Mouse (Mus musculus): ENCODE data around the gene Dffa. TPM values are rescaled to one million over a fixed set of nuclear protein-coding genes. Genes with fewer than 3 reads are reported as not detected.
"Not testable (repeated sequence)": the region's sequence is repeated elsewhere in the genome, so short reads cannot be mapped to it uniquely, and the experiment has no call there.

Dffa gene
- polyA plus RNA-seq, 1 experiment from 2014 or later = 43.4 TPM

DNA sequence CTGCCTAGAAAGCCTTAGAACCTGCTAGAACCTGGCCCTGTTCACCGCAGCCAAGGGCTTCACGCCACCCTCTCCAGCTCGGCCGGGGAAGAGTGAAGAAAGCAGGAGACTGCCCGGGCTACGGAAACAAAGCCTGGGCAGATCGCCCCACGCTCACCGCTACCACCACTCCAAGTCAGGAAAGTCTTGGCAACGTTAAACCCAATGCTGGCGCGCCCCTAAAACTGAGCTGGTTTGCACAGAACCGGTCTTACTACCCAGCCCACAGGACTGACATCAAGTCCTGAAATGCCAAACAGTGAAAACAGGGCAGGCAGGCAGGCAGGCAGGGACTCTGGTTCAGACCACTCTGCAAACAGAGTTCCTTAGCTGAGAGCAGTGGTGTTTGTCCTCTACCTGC lies 28.9 kb upstream of the Dffa start:
- H3K4me1 ChIP-seq = peaks cover 73% of the 10 kb centered on the region
- H3K36me3 ChIP-seq = peaks cover 41% of the 10 kb centered on the region
- no peaks in the 10 kb centered on the region for H3K9me3 ChIP-seq
- WGBS = 97% methylated on average over 13 of the region's 13 CpGs
- no peaks in the 10 kb centered on the region for H3K27me3 ChIP-seq (ENCODE audit: insufficient read depth, poor library complexity, severe bottlenecking)
- no peak for DNase-seq (ENCODE audit: low spot score)
- peak overlapping the region; percentile 42; the same call in 1 of the 2 replicates for H3K27ac ChIP-seq
- H3K4me3 ChIP-seq = no peak overlapping the region

DNA sequence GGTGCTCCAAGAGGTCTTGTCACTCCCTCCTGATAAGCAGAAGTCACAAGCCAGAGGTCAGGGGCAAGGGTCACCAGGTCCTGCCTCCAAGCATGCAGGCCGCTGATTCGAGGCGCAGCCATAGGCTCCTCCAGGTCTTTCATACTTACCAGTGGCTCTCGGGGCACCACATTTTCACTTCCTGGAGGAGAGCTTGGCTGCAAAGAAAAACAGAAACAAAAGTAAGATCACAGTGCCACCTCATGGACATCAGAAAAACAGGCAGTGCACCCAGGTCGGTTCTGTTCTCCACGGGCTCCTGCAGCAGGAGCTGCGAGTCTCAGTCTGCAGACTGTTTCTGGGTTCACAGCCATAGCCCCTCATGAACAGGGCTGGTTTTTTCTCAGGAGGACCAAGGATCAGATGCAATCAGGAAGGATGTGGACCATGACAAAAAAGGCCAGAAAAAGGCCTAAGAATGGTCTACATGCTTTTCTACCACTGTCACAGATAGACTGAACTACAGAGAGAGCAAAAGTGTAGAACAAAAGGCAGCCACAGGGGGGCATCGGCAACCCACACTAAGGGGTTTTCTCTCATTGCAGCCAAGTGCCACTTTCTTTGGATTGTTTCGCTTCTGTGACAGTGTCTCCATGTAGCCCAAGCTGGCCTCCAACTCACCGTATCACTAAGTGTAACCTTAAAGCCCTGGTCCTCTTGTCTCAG lies 27.9 kb upstream of the Dffa start:
- DNase-seq (ENCODE audit: low spot score) = peak; percentile 86
- 32% methylated on average over 10 of the region's 10 CpGs for WGBS
- Histone ChIP-seq H3K27me3 (ENCODE audit: insufficient read depth, poor library complexity, severe bottlenecking) (no peaks in the 10 kb centered on the region), H3K4me1 (peaks cover 63% of the 10 kb centered on the region), H3K4me3 (no peak overlapping the region), H3K27ac (peak overlapping the region; percentile 42), H3K36me3 (peaks cover 43% of the 10 kb centered on the region), H3K9me3 (no peaks in the 10 kb centered on the region)

DNA sequence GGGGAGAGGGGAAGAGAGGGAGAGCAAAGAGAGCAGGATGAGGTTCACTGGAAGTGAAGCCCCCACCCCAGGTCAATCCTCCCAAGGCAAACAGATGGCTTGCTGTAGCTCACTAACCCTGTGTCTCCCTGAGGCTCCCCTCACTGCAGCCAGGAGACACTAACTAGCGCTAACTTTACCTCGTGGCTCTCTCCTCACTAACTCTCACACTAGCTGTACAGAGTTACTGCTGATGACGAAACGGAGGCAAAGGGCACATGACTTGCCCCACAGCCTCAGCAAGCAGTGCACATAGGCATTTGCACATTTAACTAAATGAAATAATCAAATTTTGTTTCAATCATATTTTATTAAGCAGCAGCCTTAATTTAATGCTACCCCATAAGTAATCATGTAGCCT lies 25.7 kb upstream of the Dffa start:
- Histone ChIP-seq H3K9me3 (no peaks in the 10 kb centered on the region), H3K36me3 (peaks cover 31% of the 10 kb centered on the region), H3K4me1 (peaks cover 64% of the 10 kb centered on the region), H3K27me3 (ENCODE audit: insufficient read depth, poor library complexity, severe bottlenecking) (no peaks in the 10 kb centered on the region), H3K27ac (no peak overlapping the region), H3K4me3 (no peak overlapping the region)
- DNase-seq (ENCODE audit: low spot score) = no peak
- 65% methylated on average over 4 of the region's 4 CpGs for WGBS

DNA sequence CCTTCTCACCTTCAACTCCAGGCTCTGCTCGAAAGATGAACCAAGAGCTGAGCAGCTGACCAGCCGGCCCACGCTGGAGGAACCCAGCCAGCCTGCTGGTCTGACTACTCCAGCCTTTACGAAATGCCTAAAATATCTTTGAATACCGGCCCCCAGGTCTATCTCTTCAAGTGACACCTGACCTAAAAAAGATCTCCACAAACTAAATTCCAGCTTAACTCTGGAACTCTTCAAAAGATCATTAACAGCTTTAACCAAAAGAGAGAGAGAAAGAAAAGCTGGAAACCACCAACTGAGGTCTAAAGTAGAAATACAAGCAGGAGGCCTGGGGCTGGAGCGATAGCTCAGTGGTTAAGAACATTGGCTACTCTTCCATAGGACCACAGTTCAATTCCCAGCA lies 24.3 kb upstream of the Dffa start:
- H3K27ac ChIP-seq = no peak overlapping the region
- no peak for DNase-seq (ENCODE audit: low spot score)
- 53% methylated on average over 6 of the region's 6 CpGs for WGBS
- no peak overlapping the region for H3K4me3 ChIP-seq
- no peaks in the 10 kb centered on the region for H3K9me3 ChIP-seq
- H3K36me3 ChIP-seq = peaks cover 22% of the 10 kb centered on the region
- H3K4me1 ChIP-seq = peaks cover 58% of the 10 kb centered on the region
- no peaks in the 10 kb centered on the region for H3K27me3 ChIP-seq (ENCODE audit: insufficient read depth, poor library complexity, severe bottlenecking)

DNA sequence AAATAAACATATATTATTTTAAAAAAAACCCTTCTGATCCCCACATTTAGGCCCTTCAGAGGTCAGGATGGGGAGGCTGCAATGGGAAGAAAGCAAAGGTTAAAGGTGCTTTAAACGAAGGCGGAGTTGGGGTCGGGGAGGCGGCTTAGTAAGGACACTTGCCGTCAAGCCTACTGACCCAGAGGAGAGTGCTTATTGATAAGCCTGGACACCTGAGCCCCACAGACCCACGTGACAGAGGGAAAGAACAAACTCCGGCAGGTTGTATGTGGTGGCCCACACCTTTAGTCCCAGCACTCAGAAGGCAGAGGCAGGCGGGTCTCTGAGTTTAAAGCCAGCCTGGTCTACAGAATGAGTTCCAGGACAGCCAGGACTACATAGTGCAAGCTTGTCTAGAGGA lies 23.8 kb upstream of the Dffa start:
- WGBS = 86% methylated on average over 8 of the region's 8 CpGs
- H3K4me1 ChIP-seq = peaks cover 54% of the 10 kb centered on the region

DNA sequence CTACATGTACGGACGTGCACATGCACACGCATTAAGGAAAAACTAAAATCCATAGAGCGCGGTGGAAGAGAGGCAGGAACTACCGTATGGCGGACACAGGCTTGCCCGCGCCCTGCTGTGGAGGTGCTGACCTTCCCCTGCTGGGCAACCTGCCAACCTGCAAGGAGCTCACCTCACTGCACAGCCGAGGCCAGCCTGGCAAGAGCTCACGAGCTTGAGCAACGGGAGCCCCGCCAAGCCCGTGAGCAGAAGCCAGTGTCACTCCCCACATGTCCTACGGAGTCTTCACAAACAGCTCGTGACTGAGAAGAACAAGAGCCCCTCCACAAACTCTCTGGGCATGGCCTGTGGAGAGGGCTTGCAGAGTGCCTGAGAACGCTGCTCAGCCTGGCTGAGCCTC lies 22.4 kb upstream of the Dffa start:
- peaks cover 49% of the 10 kb centered on the region for H3K4me1 ChIP-seq
- H3K36me3 ChIP-seq = peaks cover 13% of the 10 kb centered on the region; the same call in 1 of the 2 replicates
- no peak overlapping the region for H3K4me3 ChIP-seq
- 78% methylated on average over 17 of the region's 17 CpGs for WGBS
- H3K27ac ChIP-seq = no peak overlapping the region
- no peak for DNase-seq (ENCODE audit: low spot score)
- H3K27me3 ChIP-seq (ENCODE audit: insufficient read depth, poor library complexity, severe bottlenecking) = no peaks in the 10 kb centered on the region
- no peaks in the 10 kb centered on the region for H3K9me3 ChIP-seq

More for the DNA sequence above, 23.8 kb upstream of the Dffa start:
- H3K27ac ChIP-seq = no peak overlapping the region
- DNase-seq (ENCODE audit: low spot score) = no peak
- H3K36me3 ChIP-seq = peaks cover 17% of the 10 kb centered on the region
- H3K9me3 ChIP-seq = no peaks in the 10 kb centered on the region
- no peaks in the 10 kb centered on the region for H3K27me3 ChIP-seq (ENCODE audit: insufficient read depth, poor library complexity, severe bottlenecking)
- no peak overlapping the region for H3K4me3 ChIP-seq

DNA sequence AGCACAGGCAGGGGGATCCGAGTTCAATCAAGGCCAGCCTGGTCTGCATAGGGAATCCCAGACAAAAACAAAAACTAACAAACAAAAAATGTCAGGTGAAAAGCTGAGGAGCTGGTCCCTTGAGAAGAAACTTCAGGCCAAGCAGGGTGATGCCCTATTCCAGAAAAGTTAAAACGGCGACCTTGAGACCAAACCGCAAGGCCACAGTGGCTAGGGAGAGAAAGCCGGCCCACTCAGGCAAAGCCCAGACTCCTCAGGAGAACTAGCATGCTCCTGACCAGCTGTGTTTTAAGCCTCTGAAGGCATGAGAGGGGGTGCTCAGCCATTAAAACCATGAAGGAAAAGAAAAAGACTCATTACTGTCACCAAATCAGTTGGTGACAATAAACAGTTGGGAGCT lies 18.6 kb upstream of the Dffa start:
- no peak for DNase-seq (ENCODE audit: low spot score)
- Histone ChIP-seq H3K9me3 (no peaks in the 10 kb centered on the region), H3K4me1 (peaks cover 21% of the 10 kb centered on the region), H3K4me3 (no peak overlapping the region), H3K27ac (peak overlapping the region; percentile 38; the same call in 1 of the 2 replicates), H3K27me3 (ENCODE audit: insufficient read depth, poor library complexity, severe bottlenecking) (no peaks in the 10 kb centered on the region), H3K36me3 (0 out of 2 replicates have a peak, but pooled peaks cover 8% of the 10 kb centered on the region)
- WGBS = 71% methylated on average over 5 of the region's 5 CpGs

DNA sequence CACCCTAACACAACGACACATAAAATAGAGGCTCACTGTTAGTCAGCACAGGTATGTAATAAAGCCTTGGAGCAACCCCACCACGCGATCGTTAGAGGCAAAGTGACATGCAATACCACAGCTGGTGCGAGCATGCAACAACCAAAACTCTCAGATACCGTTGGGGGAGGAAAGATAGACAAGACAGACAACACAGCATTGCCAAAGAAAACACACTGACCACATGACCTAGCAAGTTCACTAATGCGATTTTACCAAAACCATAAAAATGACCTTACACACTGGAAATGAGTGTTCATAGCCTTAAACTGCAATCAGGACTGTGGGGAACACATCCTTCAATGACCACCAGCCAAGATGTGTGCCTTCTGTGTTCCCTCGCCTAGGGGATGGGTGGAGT lies 12.6 kb upstream of the Dffa start:
- H3K4me3 ChIP-seq = no peak overlapping the region
- H3K27me3 ChIP-seq (ENCODE audit: insufficient read depth, poor library complexity, severe bottlenecking) = no peaks in the 10 kb centered on the region
- no peaks in the 10 kb centered on the region for H3K9me3 ChIP-seq
- 83% methylated on average over 8 of the region's 8 CpGs for WGBS
- no peaks in the 10 kb centered on the region for H3K4me1 ChIP-seq
- no peak for DNase-seq (ENCODE audit: low spot score)
- peaks cover 25% of the 10 kb centered on the region for H3K36me3 ChIP-seq
- H3K27ac ChIP-seq = no peak overlapping the region

DNA sequence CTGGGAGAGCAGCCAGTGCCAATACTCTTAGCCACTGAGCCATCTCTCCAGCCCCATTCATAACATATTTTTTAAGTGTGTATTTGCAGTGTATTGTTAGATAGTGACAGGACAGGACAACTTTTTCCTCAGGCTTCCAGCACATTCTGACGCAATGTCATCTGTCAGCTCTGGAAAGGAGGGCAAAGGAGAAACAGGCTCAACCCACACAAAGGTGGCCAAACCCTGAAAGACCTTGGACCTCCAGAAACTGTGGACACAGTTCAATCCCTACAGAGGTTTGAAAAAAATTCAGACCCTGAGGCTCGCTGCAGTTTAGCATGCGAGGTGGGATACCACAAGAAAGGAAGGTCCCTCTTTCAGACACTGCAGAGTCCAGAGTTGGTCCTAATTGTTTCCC lies 6.0 kb upstream of the Dffa start:
- DNase-seq (ENCODE audit: low spot score) = no peak
- Histone ChIP-seq H3K27ac (no peak overlapping the region), H3K27me3 (ENCODE audit: insufficient read depth, poor library complexity, severe bottlenecking) (no peaks in the 10 kb centered on the region), H3K4me1 (peaks cover 22% of the 10 kb centered on the region), H3K9me3 (no peaks in the 10 kb centered on the region), H3K36me3 (peaks cover 14% of the 10 kb centered on the region), H3K4me3 (peak overlapping the region; percentile 100)
- 80% methylated on average over 3 of the region's 3 CpGs for WGBS

DNA sequence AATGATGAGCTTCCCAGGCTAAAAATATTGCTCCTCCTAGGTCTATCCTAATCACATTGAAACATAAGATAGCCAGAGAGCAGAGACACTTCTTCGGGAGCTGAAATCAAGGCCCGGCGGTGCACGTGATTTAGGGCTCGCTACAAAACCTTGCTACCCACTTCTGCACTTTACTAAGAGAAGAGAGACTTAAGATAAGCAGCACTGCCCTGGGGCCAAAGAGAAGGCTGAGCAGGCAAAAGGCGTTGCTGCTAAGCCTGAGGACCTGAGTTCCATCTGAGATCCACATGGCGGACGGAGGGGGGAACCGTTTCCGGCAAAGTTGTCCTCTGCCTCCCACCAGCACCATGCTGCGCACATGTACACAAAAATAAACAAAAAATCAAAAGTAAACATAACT lies 5.4 kb upstream of the Dffa start:
- Histone ChIP-seq H3K27me3 (ENCODE audit: insufficient read depth, poor library complexity, severe bottlenecking) (no peaks in the 10 kb centered on the region), H3K27ac (peak overlapping the region; percentile 96), H3K36me3 (peaks cover 9% of the 10 kb centered on the region; the same call in 1 of the 2 replicates), H3K4me3 (peak overlapping the region; percentile 100), H3K9me3 (no peaks in the 10 kb centered on the region), H3K4me1 (peaks cover 22% of the 10 kb centered on the region)
- 7% methylated on average over 11 of the region's 11 CpGs for WGBS
- no peak for DNase-seq (ENCODE audit: low spot score)

DNA sequence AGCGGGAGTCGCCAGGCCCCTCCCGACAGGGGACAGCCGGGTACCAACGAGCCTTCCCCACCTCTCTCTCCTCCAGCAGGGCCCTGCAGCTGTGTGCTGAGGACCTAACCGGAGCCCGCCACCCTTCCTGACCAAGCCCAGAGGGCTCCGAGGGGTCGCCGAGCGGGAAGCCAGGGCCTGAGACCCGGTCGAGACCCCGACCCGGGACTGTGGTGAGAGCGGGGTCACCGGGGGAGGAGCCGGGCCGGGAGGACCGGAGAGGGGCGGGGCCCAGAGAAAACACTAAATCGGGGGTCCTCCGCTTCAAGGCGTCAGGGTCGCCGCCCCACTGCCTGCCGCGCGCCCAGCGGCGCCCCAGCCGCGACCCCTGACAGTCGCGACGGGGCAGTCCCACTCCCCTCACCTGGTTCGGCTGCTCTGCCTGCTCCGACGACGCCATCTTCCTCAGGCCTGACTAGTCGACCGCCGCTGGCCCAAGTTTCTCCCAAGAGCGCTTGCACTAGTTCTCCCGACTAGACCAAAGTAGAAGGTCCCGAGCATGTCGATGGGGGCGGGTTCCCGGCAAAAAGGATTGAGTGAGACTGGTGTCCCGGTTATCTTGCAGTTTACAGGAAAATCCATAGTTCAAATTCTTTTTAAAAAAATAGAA lies 4.5 kb upstream of the Dffa start, which contains the start of gene Pex14:
Gene Pex14, minus strand, starts transcription at position 508 of the 649 bp plus-strand sequence.
- Histone ChIP-seq H3K27ac (peak within 1 kb of the TSS; percentile 96), H3K9me3 (no peaks in the 10 kb centered on the region), H3K4me3 (peak within 1 kb of the TSS; percentile 100), H3K4me1 (peaks cover 26% of the 10 kb centered on the region), H3K36me3 (no peaks in the 10 kb centered on the region), H3K27me3 (ENCODE audit: insufficient read depth, poor library complexity, severe bottlenecking) (no peaks in the 10 kb centered on the region)
- under 1% methylated on average over 50 of the region's 50 CpGs for WGBS
- DNase-seq (ENCODE audit: low spot score) = peak; percentile 96

DNA sequence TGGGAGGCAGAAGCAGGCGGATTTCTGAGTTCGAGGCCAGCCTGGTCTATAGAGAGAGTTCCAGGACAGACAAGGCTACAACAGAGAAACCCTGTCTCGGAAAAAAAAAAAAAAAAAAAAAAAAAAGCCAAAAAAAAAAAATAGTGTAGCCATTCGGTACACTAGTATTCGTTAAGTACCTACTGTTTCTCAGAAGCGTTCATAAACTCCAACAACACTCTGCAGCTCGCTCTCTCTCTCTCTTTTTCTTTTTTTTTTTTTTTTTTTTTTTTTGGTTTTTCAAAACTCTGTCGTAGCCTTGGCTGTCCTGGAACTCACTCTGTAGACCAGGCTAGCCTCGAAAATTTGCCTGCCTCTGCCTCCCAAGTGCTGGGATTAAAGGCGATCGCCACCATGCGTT lies 3.5 kb upstream of the Dffa start:
- 83% methylated on average over 12 of the region's 12 CpGs for WGBS
- not testable (repeated sequence) for H3K4me3 ChIP-seq

DNA sequence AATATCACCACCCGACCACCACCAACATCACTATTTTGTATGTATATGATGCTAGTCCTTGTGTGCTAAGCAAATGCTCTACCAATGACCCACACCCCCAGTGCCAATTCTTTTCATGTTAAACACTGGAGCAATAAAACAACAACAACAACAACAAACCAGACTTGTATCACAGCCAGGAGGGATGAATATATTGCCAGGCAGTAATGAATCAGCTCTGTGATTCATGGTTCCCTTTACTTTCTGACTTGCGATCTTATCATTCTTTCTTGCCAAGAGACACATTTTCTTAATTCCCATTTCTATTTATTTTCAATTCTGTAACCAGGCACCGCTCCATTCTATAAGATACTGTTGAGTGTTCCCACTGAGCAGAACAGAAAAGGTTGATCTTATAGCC lies 2.5 kb upstream of the Dffa start:
- Histone ChIP-seq H3K9me3 (no peaks in the 10 kb centered on the region), H3K36me3 (peaks cover 5% of the 10 kb centered on the region), H3K27me3 (ENCODE audit: insufficient read depth, poor library complexity, severe bottlenecking) (no peaks in the 10 kb centered on the region), H3K4me1 (peaks cover 35% of the 10 kb centered on the region), H3K27ac (no peak overlapping the region), H3K4me3 (no peak overlapping the region)
- DNase-seq (ENCODE audit: low spot score) = no peak
- WGBS = 78% methylated on average over 3 of the region's 3 CpGs

More for the DNA sequence above, 3.5 kb upstream of the Dffa start:
- not testable (repeated sequence) for H3K9me3 ChIP-seq; H3K36me3 ChIP-seq; H3K27me3 ChIP-seq (ENCODE audit: insufficient read depth, poor library complexity, severe bottlenecking); H3K27ac ChIP-seq; DNase-seq (ENCODE audit: low spot score)
- peaks cover 35% of the 10 kb centered on the region for H3K4me1 ChIP-seq
